Mouse (Mus musculus) CH12.LX (cell line): ENCODE measurements around the gene Prkcq. TPM values are rescaled to one million over a fixed set of nuclear protein-coding genes. Genes with fewer than 3 reads are reported as not detected.

Experiments used
- DNase-seq: peaks from one replicate; pipeline ENCODE4 v3.0.0-alpha.2; 2013; ENCODE audit errors: extremely low read depth
- H3K27ac ChIP-seq: 2 replicates; pipeline ENCODE4 v1.5.1; 2012; ENCODE audit warnings: low read depth, mild to moderate bottlenecking, control low read depth, moderate library complexity; ENCODE audit not compliant: insufficient read depth
- H3K27me3 ChIP-seq: replicated peaks from 2 replicates; pipeline ENCODE3; 2012; ENCODE audit warnings: inconsistent platforms
- H3K36me3 ChIP-seq, 2 experiments: replicated peaks in 1 of 2; 2 replicates each; pipeline versions ENCODE3 to v1.6.1; 2012; ENCODE audit warnings: inconsistent platforms in 1 of 2, low read length in 1 of 2, mild to moderate bottlenecking in 1 of 2, mixed read lengths in 1 of 2, moderate library complexity in 1 of 2; ENCODE audit not compliant: control insufficient read depth in 1 of 2, insufficient read depth in 1 of 2
- H3K4me1 ChIP-seq, 2 experiments: 2 replicates each; pipeline ENCODE4 v1.6.1; 2012; ENCODE audit warnings: inconsistent platforms in 1 of 2, moderate library complexity in 1 of 2; ENCODE audit not compliant: insufficient read depth in 2 of 2, control insufficient read depth in 1 of 2
- H3K4me2 ChIP-seq: 2 replicates; pipeline ENCODE4 v1.6.1; 2012; ENCODE audit warnings: low read depth, mild to moderate bottlenecking, control low read depth; ENCODE audit not compliant: poor library complexity, insufficient read depth, severe bottlenecking
- H3K4me3 ChIP-seq, 3 experiments: fragments of 150-350 bp in 1 of 3; sonication (generic) in 1 of 3; replicated peaks in 1 of 3; 2 replicates each; pipeline versions ENCODE3 to v1.5.1; 2011 to 2012; ENCODE audit warnings: low read depth in 2 of 3, low read length in 2 of 3, mild to moderate bottlenecking in 2 of 3, moderate library complexity in 2 of 3, control low read depth in 1 of 3, improper control_type of control experiment in 1 of 3, inconsistent platforms in 1 of 3, mixed read lengths in 1 of 3; ENCODE audit not compliant: poor library complexity in 1 of 3
- H3K79me2 ChIP-seq: replicated peaks from 2 replicates; pipeline ENCODE4 v1.6.1; 2012; ENCODE audit warnings: mild to moderate bottlenecking, moderate library complexity; ENCODE audit not compliant: control insufficient read depth, poor library complexity, insufficient read depth, severe bottlenecking; ENCODE audit errors: extremely low read depth
- H3K9ac ChIP-seq: 2 replicates; pipeline ENCODE4 v1.6.1; 2012; ENCODE audit warnings: low read depth, mild to moderate bottlenecking, control low read depth, moderate library complexity; ENCODE audit not compliant: insufficient read depth
- H3K9me3 ChIP-seq: replicated peaks from 2 replicates; pipeline ENCODE3; 2012; ENCODE audit warnings: low read length, inconsistent platforms, mixed read lengths
- BHLHE40 ChIP-seq: IDR thresholded peaks from 2 replicates; pipeline ENCODE4 v1.6.1; 2011; ENCODE audit warnings: mild to moderate bottlenecking, low read depth, low read length, improper control_type of control experiment
- CTCF ChIP-seq, 2 experiments: IDR thresholded peaks in 1 of 2; conservative IDR thresholded peaks in 1 of 2; 2 replicates each; pipeline ENCODE4 v1.5.1; 2011 to 2012; ENCODE audit warnings: low read depth in 2 of 2, low read length in 2 of 2, improper control_type of control experiment in 1 of 2, inconsistent platforms in 1 of 2, mild to moderate bottlenecking in 1 of 2, moderate library complexity in 1 of 2
- E2F4 ChIP-seq: IDR thresholded peaks from 2 replicates; pipeline ENCODE4 v1.6.1; 2011; ENCODE audit warnings: low read depth, low read length, improper control_type of control experiment; ENCODE audit not compliant: insufficient replicate concordance
- EP300 ChIP-seq: IDR thresholded peaks from 2 replicates; pipeline ENCODE4 v1.6.1; 2011; ENCODE audit warnings: low read length, improper control_type of control experiment
- ETS1 ChIP-seq: conservative IDR thresholded peaks from 2 replicates; pipeline ENCODE4 v1.6.1; 2012; ENCODE audit warnings: low read depth, mild to moderate bottlenecking, inconsistent platforms, low read length, improper control_type of control experiment, moderate library complexity
- JUN ChIP-seq: IDR thresholded peaks from 2 replicates; pipeline ENCODE4 v1.6.1; 2011; ENCODE audit warnings: low read depth, mild to moderate bottlenecking, low read length, improper control_type of control experiment, moderate library complexity; ENCODE audit not compliant: insufficient read depth
- JUND ChIP-seq: conservative IDR thresholded peaks from 2 replicates; pipeline ENCODE4 v1.6.1; 2011; ENCODE audit warnings: low read depth, low read length, improper control_type of control experiment
- KAT2A ChIP-seq: IDR thresholded peaks from 2 replicates; pipeline ENCODE4 v1.6.1; 2012; ENCODE audit warnings: low read length, improper control_type of control experiment, inconsistent platforms; ENCODE audit not compliant: insufficient replicate concordance
- MAZ ChIP-seq: IDR thresholded peaks from 2 replicates; pipeline ENCODE4 v1.6.1; 2012; ENCODE audit warnings: low read depth, mild to moderate bottlenecking, inconsistent platforms, low read length, improper control_type of control experiment, moderate library complexity
- MYC ChIP-seq: IDR thresholded peaks from 2 replicates; pipeline ENCODE4 v1.6.1; 2011; ENCODE audit warnings: low read depth, mild to moderate bottlenecking, improper control_type of control experiment, low read length
- NELFE ChIP-seq: IDR thresholded peaks from 2 replicates; pipeline ENCODE4 v1.6.1; 2011; ENCODE audit warnings: low read depth, low read length, improper control_type of control experiment
- NRF1 ChIP-seq: IDR thresholded peaks from 2 replicates; pipeline ENCODE4 v1.6.1; 2014; ENCODE audit warnings: low read depth, mild to moderate bottlenecking, inconsistent platforms, low read length, improper control_type of control experiment, moderate library complexity
- POLR2AphosphoS2 ChIP-seq: IDR thresholded peaks from 2 replicates; pipeline ENCODE4 v1.6.1; 2011; ENCODE audit warnings: low read depth, low read length, improper control_type of control experiment
- RCOR1 ChIP-seq: conservative IDR thresholded peaks from 2 replicates; pipeline ENCODE4 v1.6.1; 2012; ENCODE audit warnings: low read depth, mild to moderate bottlenecking, inconsistent platforms, low read length, improper control_type of control experiment
- SMC3 ChIP-seq: IDR thresholded peaks from 2 replicates; pipeline ENCODE4 v1.6.1; 2011; ENCODE audit warnings: low read depth, low read length, improper control_type of control experiment
- TBP ChIP-seq: conservative IDR thresholded peaks from 2 replicates; pipeline ENCODE4 v1.6.1; 2011; ENCODE audit warnings: low read depth, low read length, improper control_type of control experiment
- TCF12 ChIP-seq: IDR thresholded peaks from 2 replicates; pipeline ENCODE4 v1.6.1; 2014; ENCODE audit warnings: low read depth, mild to moderate bottlenecking, inconsistent platforms, low read length, improper control_type of control experiment
- UBTF ChIP-seq: IDR thresholded peaks from 2 replicates; pipeline ENCODE4 v1.6.1; 2012; ENCODE audit warnings: low read depth, mild to moderate bottlenecking, inconsistent platforms, low read length, improper control_type of control experiment, moderate library complexity
- USF2 ChIP-seq: conservative IDR thresholded peaks from 2 replicates; pipeline ENCODE4 v1.6.1; 2011; ENCODE audit warnings: low read depth, low read length, improper control_type of control experiment
- ZKSCAN1 ChIP-seq: IDR thresholded peaks from 2 replicates; pipeline ENCODE4 v1.6.1; 2012; ENCODE audit warnings: low read depth, inconsistent platforms, low read length, improper control_type of control experiment, borderline replicate concordance
- ZMIZ1 ChIP-seq: IDR thresholded peaks from 2 replicates; pipeline ENCODE4 v1.6.1; 2012; ENCODE audit warnings: low read depth, mild to moderate bottlenecking, inconsistent platforms, low read length, improper control_type of control experiment
- ZNF384 ChIP-seq: IDR thresholded peaks from 2 replicates; pipeline ENCODE4 v1.6.1; 2012; ENCODE audit warnings: low read depth, low read length, improper control_type of control experiment, inconsistent platforms
- dilution Hi-C: fragments of 300-500 bp; cut with MboI; formaldehyde crosslinking; loops from 2 replicates; pipeline ENCODE4 v1.14.3; 2020; ENCODE audit warnings: low sequenced_read_pairs; ENCODE audit not compliant: extremely low pct_unique_long_range_greater_than_20kb, extremely low pct_ligation_motif_present
- in situ Hi-C: fragments of 300-500 bp; cut with MboI; formaldehyde crosslinking; loops from 3 replicates; pipeline ENCODE4 v1.14.3; 2019; ENCODE audit warnings: low sequenced_read_pairs, low pct_ligation_motif_present, low pct_unique_long_range_greater_than_20kb, mixed read lengths
- polyA plus RNA-seq: library from polyadenylated mRNA; unstranded; fragments of >175 nt; gene quantifications from 2 replicates; pipeline ENCODE4 v1.2.1, GENCODE M21; 2012; ENCODE audit warnings: low read depth; ENCODE audit not compliant: insufficient read length
- total RNA-seq, 2 experiments: library from RNA; depleted of rRNA; stranded (reverse); fragments of 300-350 nt in 1 of 2; fragments of >200 nt in 1 of 2; gene quantifications; 2 replicates each; pipeline ENCODE4 v1.2.3; 2012 to 2014

The Prkcq gene
- total and polyA plus RNA-seq, 3 experiments: not detected

GRCm38 (mm10) chr2:11172831-11173414, 1.0 kb downstream of the Prkcq start:
- Histone ChIP-seq H3K9me3 (no peaks in the 10 kb centered on the region), H3K79me2 (no peaks in the 10 kb centered on the region), H3K36me3 (no peaks in the 10 kb centered on the region), H3K27me3 (no peaks in the 10 kb centered on the region), H3K4me1 (peaks cover 0 to 6% of the 10 kb centered on the region in 2 experiments; a peak in 1 of 4 replicates), H3K4me3 (no peak overlapping the region), H3K9ac (no peak overlapping the region), H3K27ac (no peak overlapping the region), H3K4me2 (peak overlapping the region; percentile 60)
- in situ Hi-C loops: no loop called here
- dilution Hi-C loops: no loop called here
- TF ChIP-seq RCOR1 (no peak), KAT2A (no peak), POLR2AphosphoS2 (no peak), E2F4 (no peak), BHLHE40 (no peak), ZKSCAN1 (no peak), ZMIZ1 (no peak), MAZ (no peak), ZNF384 (no peak), NELFE (no peak), USF2 (no peak), MYC (no peak)
- no peak for DNase-seq

- Histone ChIP-seq H3K27ac (no peak overlapping the region), H3K9me3 (no peaks in the 10 kb centered on the region), H3K4me2 (no peak overlapping the region), H3K9ac (no peak overlapping the region), H3K27me3 (no peaks in the 10 kb centered on the region), H3K4me1 (peaks cover 0 to 6% of the 10 kb centered on the region in 2 experiments; a peak in 1 of 4 replicates), H3K79me2 (no peaks in the 10 kb centered on the region), H3K4me3 (no peak overlapping the region), H3K36me3 (no peaks in the 10 kb centered on the region)
- dilution Hi-C loops (no loop called here), in situ Hi-C loops (no loop called here)
- no peak for TF ChIP-seq TBP
- no peak for TF ChIP-seq TCF12
- TF ChIP-seq ETS1: no peak
- TF ChIP-seq EP300: no peak
- TF ChIP-seq SMC3: no peak
- no peak for TF ChIP-seq CTCF (conservative IDR thresholded peaks at IDR 0.05 in 1 of 2, IDR thresholded peaks at IDR 0.05 in 1 of 2; ENCODE audit: low read depth in 2 of 2, low read length in 2 of 2)
- no peak for TF ChIP-seq UBTF
- no peak for TF ChIP-seq NRF1
- no peak for TF ChIP-seq JUN
- no peak for TF ChIP-seq JUND
- no peak for DNase-seq
Observed at GRCm38 (mm10) chr2:11173521-11173920, 1.6 kb downstream of the Prkcq start.
